Mouse (Mus musculus) heart, postnatal 0 days (tissue): ENCODE results near the gene Tmem243. TPM values are rescaled to one million over a fixed set of nuclear protein-coding genes. Genes with fewer than 3 reads are reported as not detected.

Source experiments
- ATAC-seq: fragments of 200-750 bp; cut with Nextera tagmentation; 2 replicates; pipeline ENCODE4 v1.8.0; 2017; ENCODE audit warnings: low read depth, moderate number of reproducible peaks, moderate library complexity; ENCODE audit not compliant: insufficient read depth
- DNase-seq: peaks from one replicate; pipeline ENCODE4 v3.0.0-alpha.2; 2016; ENCODE audit warnings: low spot score
- H3K27ac ChIP-seq: fragments of 300-500 bp; sonication (generic); 2 replicates; pipeline ENCODE4 v1.5.1; 2014; ENCODE audit warnings: low read depth, mild to moderate bottlenecking
- H3K27me3 ChIP-seq: fragments of 300-500 bp; sonication (generic); 2 replicates; pipeline ENCODE4 v1.6.1; 2014; ENCODE audit warnings: low read length, mixed read lengths; ENCODE audit not compliant: control insufficient read depth, insufficient read depth
- H3K36me3 ChIP-seq: fragments of 300-500 bp; sonication (generic); replicated peaks from 2 replicates; pipeline ENCODE4 v1.6.1; 2014; ENCODE audit warnings: low read length, mixed read lengths; ENCODE audit not compliant: control insufficient read depth, insufficient read depth
- H3K4me1 ChIP-seq: fragments of 300-500 bp; sonication (generic); 2 replicates; pipeline ENCODE4 v1.6.1; 2014; ENCODE audit warnings: antibody characterized with exemption; ENCODE audit not compliant: control insufficient read depth, insufficient read depth
- H3K4me2 ChIP-seq: fragments of 300-500 bp; sonication (generic); 2 replicates; pipeline ENCODE4 v1.6.1; 2014; ENCODE audit warnings: low read depth, mild to moderate bottlenecking, low read length, moderate library complexity
- H3K4me3 ChIP-seq: fragments of 300-500 bp; sonication (generic); 2 replicates; pipeline ENCODE4 v1.5.1; 2014; ENCODE audit warnings: low read depth, low read length
- H3K9ac ChIP-seq: fragments of 300-500 bp; sonication (generic); replicated peaks from 2 replicates; pipeline ENCODE4 v1.6.1; 2014; ENCODE audit warnings: low read depth, low read length, mixed read lengths
- H3K9me3 ChIP-seq: fragments of 300-500 bp; sonication (generic); replicated peaks from 2 replicates; pipeline ENCODE4 v1.6.1; 2016; ENCODE audit warnings: low read length; ENCODE audit not compliant: control insufficient read depth
- CTCF ChIP-seq: IDR thresholded peaks from 2 replicates; pipeline ENCODE4 v1.5.1; 2016; ENCODE audit warnings: antibody characterized with exemption, control low read depth, low read depth
- EP300 ChIP-seq: IDR thresholded peaks from 2 replicates; pipeline ENCODE4 v1.6.1; 2016; ENCODE audit warnings: antibody characterized with exemption, low read depth
- WGBS: fragments of 180-500 bp; shearing (Covaris S2); extraction: QIAGEN DNeasy Blood & Tissue Kit; methylation state at CpG from one replicate; pipeline ENCODE4 v1.1.7; 2014; 5-methylcytosine and 5-hydroxymethylcytosine counted together
- polyA plus RNA-seq: library from polyadenylated mRNA; unstranded; fragments of >200 nt; fragmentation: Nextera tagmentation; extraction: Ambion mirVana; gene quantifications from 2 replicates; pipeline ENCODE4 v1.2.1, GENCODE M21; 2015
- total RNA-seq: library from RNA; depleted of rRNA; stranded (reverse); fragments of >200 nt; gene quantifications from 2 replicates; pipeline ENCODE4 v1.2.3, GENCODE M21; 2014; ENCODE audit warnings: low replicate concordance

Gene Tmem243
- total and polyA plus RNA-seq, 2 experiments from 2014 or later, result 12.8 to 21.8 TPM

- no peaks in the 10 kb centered on the region for H3K27me3 ChIP-seq
- TF ChIP-seq CTCF (no peak), EP300 (no peak)
- H3K4me1 ChIP-seq, result no peaks in the 10 kb centered on the region
- no peak overlapping the region for H3K4me2 ChIP-seq
- no peak for ATAC-seq
- H3K9ac ChIP-seq, result no peak overlapping the region
- no peak overlapping the region for H3K27ac ChIP-seq
- no peak overlapping the region for H3K4me3 ChIP-seq
- DNase-seq, result no peak
- no peaks in the 10 kb centered on the region for H3K9me3 ChIP-seq
- H3K36me3 ChIP-seq, result no peaks in the 10 kb centered on the region
Measured at GRCm38 (mm10) chr5:9079773-9080501, 20.5 kb upstream of the Tmem243 start.

GRCm38 (mm10) chr5:9086924-9087719 is 13.3 kb upstream of the Tmem243 start:
- DNase-seq (no peak), ATAC-seq (no peak)
- Histone ChIP-seq H3K27ac (no peak overlapping the region), H3K4me1 (no peaks in the 10 kb centered on the region), H3K27me3 (no peaks in the 10 kb centered on the region), H3K4me3 (no peak overlapping the region), H3K9me3 (no peaks in the 10 kb centered on the region), H3K36me3 (no peaks in the 10 kb centered on the region), H3K4me2 (no peak overlapping the region), H3K9ac (no peak overlapping the region)
- no peak for TF ChIP-seq EP300
- no peak for TF ChIP-seq CTCF
- 48% methylated on average over 3 of the region's 3 CpGs for WGBS

- no peak overlapping the region for H3K9ac ChIP-seq
- H3K4me2 ChIP-seq, result no peak overlapping the region
- no peaks in the 10 kb centered on the region for H3K36me3 ChIP-seq
- no peak overlapping the region for H3K4me3 ChIP-seq
- no peak overlapping the region for H3K27ac ChIP-seq
- no peaks in the 10 kb centered on the region for H3K4me1 ChIP-seq
- H3K9me3 ChIP-seq, result no peaks in the 10 kb centered on the region
- no peaks in the 10 kb centered on the region for H3K27me3 ChIP-seq
- ATAC-seq (no peak), DNase-seq (no peak)
- 69% methylated on average over 6 of the region's 6 CpGs for WGBS
- no peak for TF ChIP-seq EP300
- TF ChIP-seq CTCF, result no peak
Measured at GRCm38 (mm10) chr5:9090493-9091106, 9.9 kb upstream of the Tmem243 start.

- ATAC-seq, result no peak
- Histone ChIP-seq H3K27me3 (no peaks in the 10 kb centered on the region), H3K4me2 (no peak overlapping the region), H3K36me3 (no peaks in the 10 kb centered on the region), H3K4me1 (no peaks in the 10 kb centered on the region), H3K27ac (no peak overlapping the region), H3K9me3 (peaks cover 7% of the 10 kb centered on the region), H3K9ac (no peak overlapping the region), H3K4me3 (no peak overlapping the region)
- no peak for DNase-seq
- TF ChIP-seq EP300, result no peak
- TF ChIP-seq CTCF, result no peak
- WGBS, result 87% methylated on average over 1 of the region's 1 CpGs
Measured at GRCm38 (mm10) chr5:9092716-9093115, 7.8 kb upstream of the Tmem243 start.

GRCm38 (mm10) chr5:9093490-9093889 is 7.0 kb upstream of the Tmem243 start:
- H3K9me3 ChIP-seq, result peaks cover 7% of the 10 kb centered on the region
- no peaks in the 10 kb centered on the region for H3K27me3 ChIP-seq
- 49% methylated on average over 4 of the region's 4 CpGs for WGBS
- no peak overlapping the region for H3K9ac ChIP-seq
- ATAC-seq (no peak), DNase-seq (no peak)
- H3K4me2 ChIP-seq, result no peak overlapping the region
- no peak overlapping the region for H3K4me3 ChIP-seq
- no peaks in the 10 kb centered on the region for H3K36me3 ChIP-seq
- no peak overlapping the region for H3K27ac ChIP-seq
- H3K4me1 ChIP-seq, result no peaks in the 10 kb centered on the region
- TF ChIP-seq EP300 (no peak), CTCF (no peak)
